Mouse (Mus musculus) CH12.LX (cell line): ENCODE measurements around the gene Nelfcd. TPM values are rescaled to one million over a fixed set of nuclear protein-coding genes. Genes with fewer than 3 reads are reported as not detected.
A peak's percentile ranks its signal among the peaks of the same experiment; 100 is the strongest.

Experiments
- DNase-seq: peaks from one replicate; pipeline ENCODE4 v3.0.0-alpha.2; 2013; ENCODE audit errors: extremely low read depth
- H3K27ac ChIP-seq: 2 replicates; pipeline ENCODE4 v1.5.1; 2012; ENCODE audit warnings: low read depth, mild to moderate bottlenecking, control low read depth, moderate library complexity; ENCODE audit not compliant: insufficient read depth
- H3K27me3 ChIP-seq: replicated peaks from 2 replicates; pipeline ENCODE3; 2012; ENCODE audit warnings: inconsistent platforms
- H3K36me3 ChIP-seq, 2 experiments: replicated peaks in 1 of 2; 2 replicates each; pipeline versions ENCODE3 to v1.6.1; 2012; ENCODE audit warnings: inconsistent platforms in 1 of 2, low read length in 1 of 2, mild to moderate bottlenecking in 1 of 2, mixed read lengths in 1 of 2, moderate library complexity in 1 of 2; ENCODE audit not compliant: control insufficient read depth in 1 of 2, insufficient read depth in 1 of 2
- H3K4me1 ChIP-seq, 2 experiments: 2 replicates each; pipeline ENCODE4 v1.6.1; 2012; ENCODE audit warnings: inconsistent platforms in 1 of 2, moderate library complexity in 1 of 2; ENCODE audit not compliant: insufficient read depth in 2 of 2, control insufficient read depth in 1 of 2
- H3K4me2 ChIP-seq: 2 replicates; pipeline ENCODE4 v1.6.1; 2012; ENCODE audit warnings: low read depth, mild to moderate bottlenecking, control low read depth; ENCODE audit not compliant: poor library complexity, insufficient read depth, severe bottlenecking
- H3K4me3 ChIP-seq, 3 experiments: fragments of 150-350 bp in 1 of 3; sonication (generic) in 1 of 3; replicated peaks in 1 of 3; 2 replicates each; pipeline versions ENCODE3 to v1.5.1; 2011 to 2012; ENCODE audit warnings: low read depth in 2 of 3, low read length in 2 of 3, mild to moderate bottlenecking in 2 of 3, moderate library complexity in 2 of 3, control low read depth in 1 of 3, improper control_type of control experiment in 1 of 3, inconsistent platforms in 1 of 3, mixed read lengths in 1 of 3; ENCODE audit not compliant: poor library complexity in 1 of 3
- H3K79me2 ChIP-seq: replicated peaks from 2 replicates; pipeline ENCODE4 v1.6.1; 2012; ENCODE audit warnings: mild to moderate bottlenecking, moderate library complexity; ENCODE audit not compliant: control insufficient read depth, poor library complexity, insufficient read depth, severe bottlenecking; ENCODE audit errors: extremely low read depth
- H3K9ac ChIP-seq: 2 replicates; pipeline ENCODE4 v1.6.1; 2012; ENCODE audit warnings: low read depth, mild to moderate bottlenecking, control low read depth, moderate library complexity; ENCODE audit not compliant: insufficient read depth
- H3K9me3 ChIP-seq: replicated peaks from 2 replicates; pipeline ENCODE3; 2012; ENCODE audit warnings: low read length, inconsistent platforms, mixed read lengths
- BHLHE40 ChIP-seq: IDR thresholded peaks from 2 replicates; pipeline ENCODE4 v1.6.1; 2011; ENCODE audit warnings: mild to moderate bottlenecking, low read depth, low read length, improper control_type of control experiment
- CHD1 ChIP-seq: IDR thresholded peaks from 2 replicates; pipeline ENCODE4 v1.6.1; 2012; ENCODE audit warnings: low read depth, low read length, improper control_type of control experiment, inconsistent platforms
- CHD2 ChIP-seq: IDR thresholded peaks from 2 replicates; pipeline ENCODE4 v1.6.1; 2011; ENCODE audit warnings: low read length, improper control_type of control experiment
- E2F4 ChIP-seq: IDR thresholded peaks from 2 replicates; pipeline ENCODE4 v1.6.1; 2011; ENCODE audit warnings: low read depth, low read length, improper control_type of control experiment; ENCODE audit not compliant: insufficient replicate concordance
- EP300 ChIP-seq: IDR thresholded peaks from 2 replicates; pipeline ENCODE4 v1.6.1; 2011; ENCODE audit warnings: low read length, improper control_type of control experiment
- IRF4 ChIP-seq: IDR thresholded peaks from 2 replicates; pipeline ENCODE4 v1.6.1; 2014; ENCODE audit warnings: low read depth, mild to moderate bottlenecking, inconsistent platforms, low read length, improper control_type of control experiment
- JUN ChIP-seq: IDR thresholded peaks from 2 replicates; pipeline ENCODE4 v1.6.1; 2011; ENCODE audit warnings: low read depth, mild to moderate bottlenecking, low read length, improper control_type of control experiment, moderate library complexity; ENCODE audit not compliant: insufficient read depth
- JUND ChIP-seq: conservative IDR thresholded peaks from 2 replicates; pipeline ENCODE4 v1.6.1; 2011; ENCODE audit warnings: low read depth, low read length, improper control_type of control experiment
- KAT2A ChIP-seq: IDR thresholded peaks from 2 replicates; pipeline ENCODE4 v1.6.1; 2012; ENCODE audit warnings: low read length, improper control_type of control experiment, inconsistent platforms; ENCODE audit not compliant: insufficient replicate concordance
- MEF2A ChIP-seq: IDR thresholded peaks from 2 replicates; pipeline ENCODE4 v1.6.1; 2014; ENCODE audit warnings: low read depth, mild to moderate bottlenecking, inconsistent platforms, low read length, improper control_type of control experiment, borderline replicate concordance
- MXI1 ChIP-seq: IDR thresholded peaks from 2 replicates; pipeline ENCODE4 v1.6.1; 2011; ENCODE audit warnings: mild to moderate bottlenecking, low read depth, low read length, improper control_type of control experiment
- MYC ChIP-seq: IDR thresholded peaks from 2 replicates; pipeline ENCODE4 v1.6.1; 2011; ENCODE audit warnings: low read depth, mild to moderate bottlenecking, improper control_type of control experiment, low read length
- NRF1 ChIP-seq: IDR thresholded peaks from 2 replicates; pipeline ENCODE4 v1.6.1; 2014; ENCODE audit warnings: low read depth, mild to moderate bottlenecking, inconsistent platforms, low read length, improper control_type of control experiment, moderate library complexity
- POLR2A ChIP-seq: IDR thresholded peaks from 2 replicates; pipeline ENCODE4 v1.6.1; 2011; ENCODE audit warnings: low read depth, mild to moderate bottlenecking, improper control_type of control experiment, low read length
- RCOR1 ChIP-seq: conservative IDR thresholded peaks from 2 replicates; pipeline ENCODE4 v1.6.1; 2012; ENCODE audit warnings: low read depth, mild to moderate bottlenecking, inconsistent platforms, low read length, improper control_type of control experiment
- SMC3 ChIP-seq: IDR thresholded peaks from 2 replicates; pipeline ENCODE4 v1.6.1; 2011; ENCODE audit warnings: low read depth, low read length, improper control_type of control experiment
- TBP ChIP-seq: conservative IDR thresholded peaks from 2 replicates; pipeline ENCODE4 v1.6.1; 2011; ENCODE audit warnings: low read depth, low read length, improper control_type of control experiment
- UBTF ChIP-seq: IDR thresholded peaks from 2 replicates; pipeline ENCODE4 v1.6.1; 2012; ENCODE audit warnings: low read depth, mild to moderate bottlenecking, inconsistent platforms, low read length, improper control_type of control experiment, moderate library complexity
- dilution Hi-C: fragments of 300-500 bp; cut with MboI; formaldehyde crosslinking; loops from 2 replicates; pipeline ENCODE4 v1.14.3; 2020; ENCODE audit warnings: low sequenced_read_pairs; ENCODE audit not compliant: extremely low pct_unique_long_range_greater_than_20kb, extremely low pct_ligation_motif_present
- in situ Hi-C: fragments of 300-500 bp; cut with MboI; formaldehyde crosslinking; loops from 3 replicates; pipeline ENCODE4 v1.14.3; 2019; ENCODE audit warnings: low sequenced_read_pairs, low pct_ligation_motif_present, low pct_unique_long_range_greater_than_20kb, mixed read lengths
- polyA plus RNA-seq: library from polyadenylated mRNA; unstranded; fragments of >175 nt; gene quantifications from 2 replicates; pipeline ENCODE4 v1.2.1, GENCODE M21; 2012; ENCODE audit warnings: low read depth; ENCODE audit not compliant: insufficient read length
- total RNA-seq, 2 experiments: library from RNA; depleted of rRNA; stranded (reverse); fragments of 300-350 nt in 1 of 2; fragments of >200 nt in 1 of 2; gene quantifications; 2 replicates each; pipeline ENCODE4 v1.2.3; 2012 to 2014

Nelfcd gene
- total and polyA plus RNA-seq, 3 experiments = 39.1 to 50.5 (median 44.6) TPM

- TF ChIP-seq CHD1 = no peak
- TF ChIP-seq RCOR1 = no peak
- TF ChIP-seq EP300 = no peak
- TF ChIP-seq MEF2A = no peak
- peak; percentile 96; the same call in 1 of the 2 replicates for TF ChIP-seq E2F4
- TF ChIP-seq KAT2A = no peak
- no peak for TF ChIP-seq JUND
Measured at GRCm38 (mm10) chr2:174472818-174473549, 57.4 kb downstream of the Nelfcd start, which contains the start of gene Prelid3b (continued).

GRCm38 (mm10) chr2:174473550-174473927 is 57.9 kb downstream of the Nelfcd start:
- H3K27ac ChIP-seq = peak overlapping the region; percentile 84
- TF ChIP-seq NRF1 (no peak), MXI1 (peak; percentile 70; the same call in 1 of the 2 replicates), BHLHE40 (peak; percentile 82), POLR2A (no peak), MYC (peak; percentile 3; the same call in 1 of the 2 replicates), CHD2 (no peak), SMC3 (no peak), EP300 (no peak), UBTF (no peak), JUN (no peak), IRF4 (no peak), TBP (0 out of 2 replicates have a peak, but pooled peaks have one; percentile 20)
- TF ChIP-seq, all 38 proteins: peak for 4
- H3K4me3 ChIP-seq = peak overlapping the region; percentile 50 to 93 (median 51)
- no peaks in the 10 kb centered on the region for H3K27me3 ChIP-seq
- peak overlapping the region; percentile 77 for H3K4me2 ChIP-seq
- dilution Hi-C loops = no loop called here
- peak overlapping the region; percentile 73; the same call in 1 of the 2 replicates for H3K9ac ChIP-seq
- no peaks in the 10 kb centered on the region for H3K9me3 ChIP-seq
- H3K36me3 ChIP-seq = peaks cover 15 to 29% of the 10 kb centered on the region in 2 experiments
- peaks cover 10 to 52% of the 10 kb centered on the region in 2 experiments for H3K4me1 ChIP-seq
- peak; percentile 38 for DNase-seq
- in situ Hi-C loops = no loop called here
- peaks cover 39% of the 10 kb centered on the region for H3K79me2 ChIP-seq

Other genes with a start within 250 kb of the Nelfcd start
- gene Gnas, start 131.5 kb upstream of the Nelfcd start, total RNA-seq (2012; rRNA removed) = 393 and 452 TPM in 2 replicates
- gene Gnas, start 131.5 kb upstream of the Nelfcd start, total RNA-seq (2014; rRNA removed) = 365 and 369 TPM in 2 replicates
- gene Gnas, start 131.5 kb upstream of the Nelfcd start, polyA plus RNA-seq = 502 and 537 TPM in 2 replicates
- 48.9 and 55.7 TPM in 2 replicates for gene Gm20721, start 69.1 kb upstream of the Nelfcd start, total RNA-seq (2012; rRNA removed)
- not detected in 2 replicates for gene Gm20721, start 69.1 kb upstream of the Nelfcd start, total RNA-seq (2014; rRNA removed)
- 259 and 363 TPM in 2 replicates for gene Gm20721, start 69.1 kb upstream of the Nelfcd start, polyA plus RNA-seq
- gene Ctsz, start 23.2 kb downstream of the Nelfcd start, total RNA-seq (2012; rRNA removed) = 417 and 423 TPM in 2 replicates
- gene Ctsz, start 23.2 kb downstream of the Nelfcd start, total RNA-seq (2014; rRNA removed) = 135 and 141 TPM in 2 replicates
- 219 and 264 TPM in 2 replicates for gene Ctsz, start 23.2 kb downstream of the Nelfcd start, polyA plus RNA-seq
- gene Tubb1, start 34.9 kb downstream of the Nelfcd start, total RNA-seq (2012; rRNA removed) = not detected in 2 replicates
- gene Tubb1, start 34.9 kb downstream of the Nelfcd start, total RNA-seq (2014; rRNA removed) = not detected in 2 replicates
- gene Tubb1, start 34.9 kb downstream of the Nelfcd start, polyA plus RNA-seq = not detected in 2 replicates
- 699 and 716 TPM in 2 replicates for gene Atp5e, start 48.3 kb downstream of the Nelfcd start, total RNA-seq (2012; rRNA removed)
- gene Atp5e, start 48.3 kb downstream of the Nelfcd start, total RNA-seq (2014; rRNA removed) = 664 and 673 TPM in 2 replicates
- 251 and 338 TPM in 2 replicates for gene Atp5e, start 48.3 kb downstream of the Nelfcd start, polyA plus RNA-seq
- gene Prelid3b, start 57.3 kb downstream of the Nelfcd start, total RNA-seq (2012; rRNA removed) = 90.3 and 123 TPM in 2 replicates
- gene Prelid3b, start 57.3 kb downstream of the Nelfcd start, total RNA-seq (2014; rRNA removed) = 187 TPM in 2 replicates
- gene Prelid3b, start 57.3 kb downstream of the Nelfcd start, polyA plus RNA-seq = 179 TPM in 2 replicates
- 0.59 TPM in 2 replicates for gene Zfp831, start 227.7 kb downstream of the Nelfcd start, total RNA-seq (2012; rRNA removed)
- 0.48 and 0.58 TPM in 2 replicates for gene Zfp831, start 227.7 kb downstream of the Nelfcd start, total RNA-seq (2014; rRNA removed)
- 0.91 and 0.99 TPM in 2 replicates for gene Zfp831, start 227.7 kb downstream of the Nelfcd start, polyA plus RNA-seq